Mouse (Mus musculus) ES-E14 (cell line): Measurements from ENCODE around the gene Zfp637.

Experiments used
- CHD2 ChIP-seq: IDR thresholded peaks from 2 replicates; pipeline ENCODE4 v1.6.1; 2014; ENCODE audit warnings: mild to moderate bottlenecking, low read depth, low read length, inconsistent platforms
- MAFK ChIP-seq: IDR thresholded peaks from 2 replicates; pipeline ENCODE4 v1.6.1; 2014; ENCODE audit warnings: mild to moderate bottlenecking, low read depth, low read length, inconsistent platforms; ENCODE audit not compliant: insufficient read depth
- ZC3H11A ChIP-seq: IDR thresholded peaks from 2 replicates; pipeline ENCODE4 v1.6.1; 2012; ENCODE audit warnings: low read depth, mild to moderate bottlenecking, inconsistent platforms, low read length, borderline replicate concordance
- ZNF384 ChIP-seq: IDR thresholded peaks from 2 replicates; pipeline ENCODE4 v1.6.1; 2012; ENCODE audit warnings: low read depth, low read length, inconsistent platforms

DNA sequence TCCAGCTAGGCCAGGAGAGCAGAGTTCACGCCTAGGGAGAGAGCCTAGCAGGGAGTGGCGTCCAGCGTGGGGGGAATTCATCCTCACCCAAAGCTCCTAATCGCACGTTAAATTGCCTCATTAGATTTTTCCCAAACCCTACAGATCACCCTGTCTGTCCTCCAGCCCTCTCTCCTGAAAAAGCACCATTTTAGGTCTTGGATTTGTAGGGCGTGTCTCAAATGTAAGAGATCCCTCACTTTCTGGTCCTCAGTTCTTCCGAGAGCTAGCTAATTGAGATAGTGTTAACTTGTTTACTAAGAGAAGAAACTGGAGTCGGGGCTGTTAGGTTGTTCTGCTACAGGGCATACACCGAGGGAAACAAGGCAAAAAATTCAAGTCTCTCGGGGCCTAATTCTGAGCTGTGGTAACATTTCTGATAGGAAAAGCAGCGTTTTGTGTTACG lies 553 bp downstream of the Zfp637 start:
- no peak for TF ChIP-seq ZNF384
- no peak for TF ChIP-seq CHD2
- no peak for TF ChIP-seq ZC3H11A
- TF ChIP-seq MAFK: no peak
